Mouse (Mus musculus) heart, postnatal 0 days (tissue): ENCODE results near the gene Prmt1. TPM values are rescaled to one million over a fixed set of nuclear protein-coding genes. Genes with fewer than 3 reads are reported as not detected.

Experiments used
- ATAC-seq: fragments of 200-750 bp; cut with Nextera tagmentation; 2 replicates; pipeline ENCODE4 v1.8.0; 2017; ENCODE audit warnings: low read depth, moderate number of reproducible peaks, moderate library complexity; ENCODE audit not compliant: insufficient read depth
- DNase-seq: peaks from one replicate; pipeline ENCODE4 v3.0.0-alpha.2; 2016; ENCODE audit warnings: low spot score
- H3K27ac ChIP-seq: fragments of 300-500 bp; sonication (generic); 2 replicates; pipeline ENCODE4 v1.5.1; 2014; ENCODE audit warnings: low read depth, mild to moderate bottlenecking
- H3K27me3 ChIP-seq: fragments of 300-500 bp; sonication (generic); 2 replicates; pipeline ENCODE4 v1.6.1; 2014; ENCODE audit warnings: low read length, mixed read lengths; ENCODE audit not compliant: control insufficient read depth, insufficient read depth
- H3K36me3 ChIP-seq: fragments of 300-500 bp; sonication (generic); replicated peaks from 2 replicates; pipeline ENCODE4 v1.6.1; 2014; ENCODE audit warnings: low read length, mixed read lengths; ENCODE audit not compliant: control insufficient read depth, insufficient read depth
- H3K4me1 ChIP-seq: fragments of 300-500 bp; sonication (generic); 2 replicates; pipeline ENCODE4 v1.6.1; 2014; ENCODE audit warnings: antibody characterized with exemption; ENCODE audit not compliant: control insufficient read depth, insufficient read depth
- H3K4me2 ChIP-seq: fragments of 300-500 bp; sonication (generic); 2 replicates; pipeline ENCODE4 v1.6.1; 2014; ENCODE audit warnings: low read depth, mild to moderate bottlenecking, low read length, moderate library complexity
- H3K4me3 ChIP-seq: fragments of 300-500 bp; sonication (generic); 2 replicates; pipeline ENCODE4 v1.5.1; 2014; ENCODE audit warnings: low read depth, low read length
- H3K9ac ChIP-seq: fragments of 300-500 bp; sonication (generic); replicated peaks from 2 replicates; pipeline ENCODE4 v1.6.1; 2014; ENCODE audit warnings: low read depth, low read length, mixed read lengths
- H3K9me3 ChIP-seq: fragments of 300-500 bp; sonication (generic); replicated peaks from 2 replicates; pipeline ENCODE4 v1.6.1; 2016; ENCODE audit warnings: low read length; ENCODE audit not compliant: control insufficient read depth
- CTCF ChIP-seq: IDR thresholded peaks from 2 replicates; pipeline ENCODE4 v1.5.1; 2016; ENCODE audit warnings: antibody characterized with exemption, control low read depth, low read depth
- EP300 ChIP-seq: IDR thresholded peaks from 2 replicates; pipeline ENCODE4 v1.6.1; 2016; ENCODE audit warnings: antibody characterized with exemption, low read depth
- WGBS: fragments of 180-500 bp; shearing (Covaris S2); extraction: QIAGEN DNeasy Blood & Tissue Kit; methylation state at CpG from one replicate; pipeline ENCODE4 v1.1.7; 2014; 5-methylcytosine and 5-hydroxymethylcytosine counted together
- microRNA-seq: library from miRNA; unstranded; fragments of <30 nt; microRNA quantifications from one replicate; pipeline ENCODE4, GENCODE M21; 2016
- polyA plus RNA-seq: library from polyadenylated mRNA; unstranded; fragments of >200 nt; fragmentation: Nextera tagmentation; extraction: Ambion mirVana; gene quantifications from 2 replicates; pipeline ENCODE4 v1.2.1, GENCODE M21; 2015
- total RNA-seq: library from RNA; depleted of rRNA; stranded (reverse); fragments of >200 nt; gene quantifications from 2 replicates; pipeline ENCODE4 v1.2.3, GENCODE M21; 2014; ENCODE audit warnings: low replicate concordance; rRNA removed

Prmt1 gene
- total and polyA plus RNA-seq, 2 experiments from 2014 or later: 173 to 300 TPM

DNA sequence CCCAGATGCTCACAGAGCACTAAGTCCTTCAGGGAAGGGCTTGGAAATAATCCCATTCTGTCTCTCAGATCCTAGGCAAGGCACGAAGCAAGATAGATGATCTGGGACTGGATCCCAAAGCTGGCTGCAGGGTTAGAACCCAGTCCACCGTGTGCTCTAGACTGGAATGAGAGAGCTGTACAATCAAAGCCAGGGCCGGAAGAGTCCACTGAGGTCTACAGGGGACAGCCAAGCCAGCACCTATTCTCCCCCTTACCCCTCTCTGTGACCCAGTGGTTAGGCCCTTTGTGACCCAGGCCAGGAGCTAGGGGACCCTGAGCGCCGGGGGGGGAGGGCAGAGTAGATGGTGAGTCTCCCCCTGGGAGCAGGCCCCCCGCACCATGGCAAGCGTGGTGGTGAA lies 43.5 kb downstream of the Prmt1 start, which contains the start of gene Tsks:
Gene Tsks, plus strand, starts transcription at position 301 of the 400 bp plus-strand sequence.
- TF ChIP-seq CTCF (no peak), EP300 (no peak)
- no peak within 1 kb of the TSS for H3K27ac ChIP-seq
- no peak for ATAC-seq
- H3K27me3 ChIP-seq: no peaks in the 10 kb centered on the region
- no peak within 1 kb of the TSS for H3K4me3 ChIP-seq
- H3K4me2 ChIP-seq: no peak within 1 kb of the TSS
- no peaks in the 10 kb centered on the region for H3K36me3 ChIP-seq
- no peak for DNase-seq
- 71% methylated on average over 7 of the region's 7 CpGs for WGBS
- H3K9me3 ChIP-seq: no peaks in the 10 kb centered on the region
- H3K9ac ChIP-seq: no peak within 1 kb of the TSS
- no peaks in the 10 kb centered on the region for H3K4me1 ChIP-seq

- peaks cover 11% of the 10 kb centered on the region; the same call in 1 of the 2 replicates for H3K9me3 ChIP-seq
- 76% methylated on average over 4 of the region's 4 CpGs for whole genome bisulfite sequencing
- no peaks in the 10 kb centered on the region for H3K27me3 ChIP-seq
Observed at GRCm38 (mm10) chr7:44938680-44939079, 47.7 kb downstream of the Prmt1 start.

GRCm38 (mm10) chr7:44929204-44930151 lies 56.9 kb downstream of the Prmt1 start, which contains the start of gene Ap2a1:
Gene Ap2a1, minus strand, starts transcription at chr7:44929496.
- TF ChIP-seq CTCF: peak; percentile 16; the same call in 1 of the 2 replicates
- peak; percentile 80 for TF ChIP-seq EP300
- Histone ChIP-seq H3K9ac (peak within 1 kb of the TSS; percentile 92), H3K4me1 (peaks cover 16% of the 10 kb centered on the region), H3K27ac (peak within 1 kb of the TSS; percentile 93), H3K4me2 (peak within 1 kb of the TSS; percentile 73), H3K27me3 (no peaks in the 10 kb centered on the region), H3K9me3 (no peaks in the 10 kb centered on the region), H3K4me3 (peak within 1 kb of the TSS; percentile 90), H3K36me3 (peaks cover 10% of the 10 kb centered on the region; the same call in 1 of the 2 replicates)
- under 1% methylated on average over 83 of the region's 84 CpGs for WGBS
- DNase-seq (peak; percentile 100), ATAC-seq (peak; percentile 97)

More at GRCm38 (mm10) chr7:44938680-44939079, 47.7 kb downstream of the Prmt1 start:
- Histone ChIP-seq H3K27ac (no peak overlapping the region), H3K36me3 (no peaks in the 10 kb centered on the region), H3K9ac (no peak overlapping the region), H3K4me3 (no peak overlapping the region), H3K4me2 (no peak overlapping the region), H3K4me1 (no peaks in the 10 kb centered on the region)
- DNase-seq: no peak
- no peak for ATAC-seq
- no peak for TF ChIP-seq CTCF
- no peak for TF ChIP-seq EP300

DNA sequence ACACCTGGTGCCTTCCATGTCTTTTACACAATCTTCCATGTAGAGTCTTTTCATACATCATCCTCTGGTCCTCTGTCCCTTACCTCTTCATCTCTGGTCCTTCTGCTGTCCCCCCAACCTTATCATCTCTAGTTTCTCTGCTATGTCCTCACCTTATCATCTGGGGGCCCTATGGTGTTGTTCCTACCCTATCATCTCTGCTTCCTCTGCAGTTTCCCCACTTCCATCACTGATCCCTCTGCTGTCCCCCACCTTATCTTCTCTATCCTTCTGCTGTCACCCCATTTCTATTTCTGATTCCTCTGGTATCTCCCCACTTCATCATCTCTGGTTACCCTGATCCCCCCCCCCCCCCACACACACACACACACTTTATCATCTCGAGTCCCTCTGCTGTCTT lies 57.8 kb downstream of the Prmt1 start:
- H3K4me3 ChIP-seq: peak overlapping the region; percentile 90
- WGBS: 0% methylated on average over 1 of the region's 1 CpGs
- H3K27ac ChIP-seq: peak overlapping the region; percentile 80; the same call in 1 of the 2 replicates
- TF ChIP-seq EP300: no peak
- TF ChIP-seq CTCF: no peak
- H3K4me2 ChIP-seq: peak overlapping the region; percentile 73
- peaks cover 16% of the 10 kb centered on the region for H3K4me1 ChIP-seq
- H3K27me3 ChIP-seq: no peaks in the 10 kb centered on the region
- ATAC-seq (no peak), DNase-seq (no peak)
- H3K36me3 ChIP-seq: peaks cover 13% of the 10 kb centered on the region; the same call in 1 of the 2 replicates
- H3K9ac ChIP-seq: peak overlapping the region; percentile 92
- H3K9me3 ChIP-seq: no peaks in the 10 kb centered on the region

Small RNAs within 50 kb of the gene (microRNA-seq; reads per million reads assigned to microRNA genes)
- gene Mir7054: 1.4 reads per million

Other genes starting within 250 kb of the Prmt1 start
Only the 30 nearest of the 35 such genes appear.
- gene Nup62, start 170.5 kb downstream of the Prmt1 start, total RNA-seq: 75.3 and 78.0 TPM in 2 replicates
- 37.6 and 40.9 TPM in 2 replicates for gene Nup62, start 170.5 kb downstream of the Prmt1 start, polyA plus RNA-seq
- gene Il4i1, start 170.2 kb downstream of the Prmt1 start, total RNA-seq: not detected in 2 replicates
- gene Il4i1, start 170.2 kb downstream of the Prmt1 start, polyA plus RNA-seq: 0.93 and 1.1 TPM in 2 replicates
- gene Atf5, start 169.9 kb downstream of the Prmt1 start, total RNA-seq: 5.6 and 16.0 TPM in 2 replicates
- gene Atf5, start 169.9 kb downstream of the Prmt1 start, polyA plus RNA-seq: 3.0 and 3.5 TPM in 2 replicates
- 81.8 and 137 TPM in 2 replicates for gene Akt1s1, start 137.6 kb downstream of the Prmt1 start, total RNA-seq
- 91.3 and 91.8 TPM in 2 replicates for gene Akt1s1, start 137.6 kb downstream of the Prmt1 start, polyA plus RNA-seq
- gene Tbc1d17, start 137.5 kb downstream of the Prmt1 start, total RNA-seq: 43.5 and 101 TPM in 2 replicates
- gene Tbc1d17, start 137.5 kb downstream of the Prmt1 start, polyA plus RNA-seq: 51.7 and 57.5 TPM in 2 replicates
- 43.6 and 45.9 TPM in 2 replicates for gene Pnkp, start 129.4 kb downstream of the Prmt1 start, total RNA-seq
- gene Pnkp, start 129.4 kb downstream of the Prmt1 start, polyA plus RNA-seq: 24.5 and 27.2 TPM in 2 replicates
- 335 and 364 TPM in 2 replicates for gene Ptov1, start 116.8 kb downstream of the Prmt1 start, total RNA-seq
- gene Ptov1, start 116.8 kb downstream of the Prmt1 start, polyA plus RNA-seq: 246 and 248 TPM in 2 replicates
- 112 and 136 TPM in 2 replicates for gene Med25, start 93.9 kb downstream of the Prmt1 start, total RNA-seq
- 69.0 and 73.3 TPM in 2 replicates for gene Med25, start 93.9 kb downstream of the Prmt1 start, polyA plus RNA-seq
- 25.0 and 50.8 TPM in 2 replicates for gene Fuz, start 90.5 kb downstream of the Prmt1 start, total RNA-seq
- 10.0 and 12.0 TPM in 2 replicates for gene Fuz, start 90.5 kb downstream of the Prmt1 start, polyA plus RNA-seq
- gene Ap2a1, start 57.1 kb downstream of the Prmt1 start, total RNA-seq: 63.1 and 99.0 TPM in 2 replicates
- 36.2 and 37.1 TPM in 2 replicates for gene Ap2a1, start 57.1 kb downstream of the Prmt1 start, polyA plus RNA-seq
- not detected in 2 replicates for gene Tsks, start 43.4 kb downstream of the Prmt1 start, total RNA-seq
- 0.16 and 0.27 TPM in 2 replicates for gene Tsks, start 43.4 kb downstream of the Prmt1 start, polyA plus RNA-seq
- gene Cpt1c, start 11.7 kb downstream of the Prmt1 start, total RNA-seq: 7.5 and 12.7 TPM in 2 replicates
- 3.4 and 3.9 TPM in 2 replicates for gene Cpt1c, start 11.7 kb downstream of the Prmt1 start, polyA plus RNA-seq
- 31.7 and 61.1 TPM in 2 replicates for gene Irf3, start 11.1 kb upstream of the Prmt1 start, total RNA-seq
- 44.8 and 51.7 TPM in 2 replicates for gene Irf3, start 11.1 kb upstream of the Prmt1 start, polyA plus RNA-seq
- gene Bcl2l12, start 12.1 kb upstream of the Prmt1 start, total RNA-seq: 20.3 and 22.0 TPM in 2 replicates
- gene Bcl2l12, start 12.1 kb upstream of the Prmt1 start, polyA plus RNA-seq: 25.5 and 27.5 TPM in 2 replicates
- 37.8 and 38.9 TPM in 2 replicates for gene Scaf1, start 29.8 kb upstream of the Prmt1 start, total RNA-seq
- 15.9 and 17.9 TPM in 2 replicates for gene Scaf1, start 29.8 kb upstream of the Prmt1 start, polyA plus RNA-seq
- 38.4 and 62.0 TPM in 2 replicates for gene Rras, start 31.4 kb upstream of the Prmt1 start, total RNA-seq
- 85.7 and 90.0 TPM in 2 replicates for gene Rras, start 31.4 kb upstream of the Prmt1 start, polyA plus RNA-seq
- gene Prr12, start 66.3 kb upstream of the Prmt1 start, total RNA-seq: 5.4 and 12.5 TPM in 2 replicates
- gene Prr12, start 66.3 kb upstream of the Prmt1 start, polyA plus RNA-seq: 3.8 TPM in 2 replicates
- 21.5 and 73.9 TPM in 2 replicates for gene Nosip, start 75.9 kb upstream of the Prmt1 start, total RNA-seq
- gene Nosip, start 75.9 kb upstream of the Prmt1 start, polyA plus RNA-seq: 38.2 and 43.7 TPM in 2 replicates
- 8.3 and 22.0 TPM in 2 replicates for gene Prrg2, start 76.1 kb upstream of the Prmt1 start, total RNA-seq
- 12.4 and 13.3 TPM in 2 replicates for gene Prrg2, start 76.1 kb upstream of the Prmt1 start, polyA plus RNA-seq
- gene Rcn3, start 105.7 kb upstream of the Prmt1 start, total RNA-seq: 125 and 141 TPM in 2 replicates
- 100 and 108 TPM in 2 replicates for gene Rcn3, start 105.7 kb upstream of the Prmt1 start, polyA plus RNA-seq
- 48.9 and 51.6 TPM in 2 replicates for gene Fcgrt, start 117.3 kb upstream of the Prmt1 start, total RNA-seq
- 59.5 and 67.9 TPM in 2 replicates for gene Fcgrt, start 117.3 kb upstream of the Prmt1 start, polyA plus RNA-seq
- 1,106 and 1,247 TPM in 2 replicates for gene Rps11, start 137.9 kb upstream of the Prmt1 start, total RNA-seq
- 730 and 757 TPM in 2 replicates for gene Rps11, start 137.9 kb upstream of the Prmt1 start, polyA plus RNA-seq
- gene Rpl13a, start 142.2 kb upstream of the Prmt1 start, total RNA-seq: 1,443 and 1,972 TPM in 2 replicates
- gene Rpl13a, start 142.2 kb upstream of the Prmt1 start, polyA plus RNA-seq: 780 and 809 TPM in 2 replicates
- gene Gm45713, start 149.7 kb upstream of the Prmt1 start, total RNA-seq: 0.19 and 0.23 TPM in 2 replicates
- gene Gm45713, start 149.7 kb upstream of the Prmt1 start, polyA plus RNA-seq: 0.29 and 0.78 TPM in 2 replicates
- 8.1 and 23.3 TPM in 2 replicates for gene Flt3l, start 149.9 kb upstream of the Prmt1 start, total RNA-seq
- gene Flt3l, start 149.9 kb upstream of the Prmt1 start, polyA plus RNA-seq: 1.8 and 2.0 TPM in 2 replicates
- 142 and 152 TPM in 2 replicates for gene Pih1d1, start 167.7 kb upstream of the Prmt1 start, total RNA-seq
- 56.3 and 60.0 TPM in 2 replicates for gene Pih1d1, start 167.7 kb upstream of the Prmt1 start, polyA plus RNA-seq
- gene Aldh16a1, start 168.0 kb upstream of the Prmt1 start, total RNA-seq: 29.2 and 40.1 TPM in 2 replicates
- 18.2 and 22.8 TPM in 2 replicates for gene Aldh16a1, start 168.0 kb upstream of the Prmt1 start, polyA plus RNA-seq
- 7.5 and 12.7 TPM in 2 replicates for gene Slc17a7, start 177.4 kb upstream of the Prmt1 start, total RNA-seq
- 4.3 and 5.4 TPM in 2 replicates for gene Slc17a7, start 177.4 kb upstream of the Prmt1 start, polyA plus RNA-seq
- gene Gfy, start 193.0 kb upstream of the Prmt1 start, total RNA-seq: not detected in 2 replicates
- not detected in 2 replicates for gene Gfy, start 193.0 kb upstream of the Prmt1 start, polyA plus RNA-seq
- not detected in 2 replicates for gene Pth2, start 194.4 kb upstream of the Prmt1 start, total RNA-seq
- gene Pth2, start 194.4 kb upstream of the Prmt1 start, polyA plus RNA-seq: not detected in 2 replicates